In the genomic region with DNA sequence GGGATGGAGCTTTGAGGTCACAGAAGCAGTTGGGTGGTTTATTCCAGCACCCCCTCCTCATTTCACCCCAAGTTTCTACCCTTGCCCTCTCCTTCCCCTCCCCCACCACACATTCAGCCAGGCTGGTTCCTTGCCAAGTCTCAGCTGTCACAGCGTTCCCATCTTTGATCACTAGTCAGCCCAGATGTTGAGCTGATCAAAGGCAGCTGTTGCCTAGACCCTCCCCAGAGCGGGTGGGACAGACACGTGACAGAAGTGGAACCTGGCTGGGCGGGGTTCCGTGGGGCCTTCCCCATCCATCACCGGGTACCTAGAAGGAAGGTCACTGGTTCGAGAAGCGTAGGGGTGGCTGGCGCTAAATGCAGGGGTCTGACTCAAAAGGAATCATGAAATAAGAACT, we compare ENCODE assay signal across 24 mouse cellular contexts. TPM values are rescaled to one million over a fixed set of nuclear protein-coding genes. Genes with fewer than 3 reads are reported as not detected.
A peak's percentile ranks its signal among the peaks of the same experiment; 100 is the strongest.
DNase-seq lines count a peak whose midpoint lies in the region; ATAC-seq and TF ChIP-seq lines count a peak whose summit lies in the region.
"Had no signal": no experiment of that assay in that cellular context is flagged by ENCODE, and none has a peak within 500 bp of the region (broad histone marks: within the 10 kb centered on the region; RNA-seq: fewer than 3 reads in every experiment).

No protein-coding gene starts in this region.

- H3K36me3 ChIP-seq in embryonic facial prominence, embryonic 10.5 days (replicated peaks) = no peaks in the 10 kb centered on the region
- H3K36me3 ChIP-seq in lung, embryonic 15.5 days = no peaks in the 10 kb centered on the region
- no peaks in the 10 kb centered on the region for H3K36me3 ChIP-seq in forebrain, postnatal 0 days (ENCODE audit: insufficient read depth)
- H3K36me3 ChIP-seq: embryonic facial prominence, embryonic 12.5 days; hindbrain, embryonic 10.5 days; limb, embryonic 12.5 days; neural tube, embryonic 13.5 days had no signal

- no peak for ATAC-seq in lung, embryonic 15.5 days (ENCODE audit: borderline replicate concordance, extremely low read depth, low FRiP score, low TSS enrichment)
- no peak for ATAC-seq in forebrain, postnatal 0 days
- ATAC-seq: forebrain, embryonic 13.5 days had no signal

- H3K9ac ChIP-seq in lung, embryonic 15.5 days = no peak overlapping the region
- H3K9ac ChIP-seq in forebrain, postnatal 0 days = no peak overlapping the region
- H3K9ac ChIP-seq: embryonic facial prominence, embryonic 12.5 days; forebrain, embryonic 13.5 days; limb, embryonic 12.5 days; liver, embryonic 14.5 days; neural tube, embryonic 13.5 days had no signal

- no peak for TF ChIP-seq CTCF in forebrain, postnatal 0 days (IDR thresholded peaks at IDR 0.05; ENCODE audit: low read depth)

- H3K27me3 ChIP-seq in embryonic facial prominence, embryonic 10.5 days (replicated peaks; ENCODE audit: low read depth, poor library complexity, severe bottlenecking) = peaks cover 10% of the 10 kb centered on the region; the same call in 1 of the 2 replicates
- no peaks in the 10 kb centered on the region for H3K27me3 ChIP-seq in lung, embryonic 15.5 days
- H3K27me3 ChIP-seq in forebrain, postnatal 0 days (ENCODE audit: insufficient read depth, low read length) = peaks cover 1% of the 10 kb centered on the region; the same call in 1 of the 2 replicates

- H3K4me1 ChIP-seq in embryonic facial prominence, embryonic 10.5 days = peaks cover 5% of the 10 kb centered on the region; the same call in 1 of the 2 replicates
- H3K4me1 ChIP-seq in lung, embryonic 15.5 days = peaks cover 20% of the 10 kb centered on the region; the same call in 1 of the 2 replicates
- no peaks in the 10 kb centered on the region for H3K4me1 ChIP-seq in forebrain, postnatal 0 days (ENCODE audit: insufficient read depth)
- H3K4me1 ChIP-seq: embryonic facial prominence, embryonic 12.5 days; forebrain, embryonic 13.5 days; hindbrain, embryonic 10.5 days; neural tube, embryonic 13.5 days had no signal

- WGBS in embryonic facial prominence, embryonic 10.5 days = 68% methylated on average over 9 of the region's 9 CpGs
- WGBS in lung, embryonic 15.5 days = 24% methylated on average over 9 of the region's 9 CpGs
- WGBS in forebrain, postnatal 0 days = 75% methylated on average over 9 of the region's 9 CpGs

- H3K9me3 ChIP-seq in embryonic facial prominence, embryonic 10.5 days = 0 out of 2 replicates have a peak, but pooled peaks cover 4% of the 10 kb centered on the region
- no peaks in the 10 kb centered on the region for H3K9me3 ChIP-seq in lung, embryonic 15.5 days
- no peaks in the 10 kb centered on the region for H3K9me3 ChIP-seq in forebrain, postnatal 0 days (ENCODE audit: low read length)
- H3K9me3 ChIP-seq: embryonic facial prominence, embryonic 12.5 days; forebrain, embryonic 13.5 days; hindbrain, embryonic 10.5 days had no signal

- H3K4me3 ChIP-seq in embryonic facial prominence, embryonic 10.5 days = no peak overlapping the region
- no peak overlapping the region for H3K4me3 ChIP-seq in lung, embryonic 15.5 days
- H3K4me3 ChIP-seq in forebrain, postnatal 0 days (ENCODE audit: low read depth, low read length) = no peak overlapping the region
- H3K4me3 ChIP-seq: embryonic facial prominence, embryonic 12.5 days; erythroblast, embryonic 14.5 days; forebrain, embryonic 13.5 days; hindbrain, embryonic 10.5 days; layer of hippocampus, adult 2 months; limb, embryonic 12.5 days; neural tube, embryonic 13.5 days had no signal

- DNase-seq in embryo, embryonic 10 days (ENCODE audit: low spot score) = peak; percentile 8
- peak; percentile 34 for DNase-seq in embryonic facial prominence, embryonic 10.5 days (ENCODE audit: low spot score)
- DNase-seq in lung, postnatal 4 days = peak; percentile 32 to 63
- no peak for DNase-seq in cerebellum, adult 9-11 months
- DNase-seq in forebrain, postnatal 0 days = no peak
- no peak for DNase-seq in gastrocnemius, postnatal 4 days (ENCODE audit: low spot score in 2 of 2)
- DNase-seq: adrenal gland, adult 2 months; B cell, adult 2 months; cerebellum, postnatal 10 days; gastrocnemius, postnatal 36 days; kidney, adult 11 months; kidney, postnatal 10 days; midbrain, embryonic 14.5 days; spleen, adult 18-20 months; thymus, postnatal 36 days had no signal

- H3K27ac ChIP-seq in embryonic facial prominence, embryonic 10.5 days (replicated peaks) = no peak overlapping the region
- peak overlapping the region; percentile 51 for H3K27ac ChIP-seq in lung, embryonic 15.5 days
- H3K27ac ChIP-seq in forebrain, postnatal 0 days (ENCODE audit: low read depth, low read length) = no peak overlapping the region
- H3K27ac ChIP-seq: embryonic facial prominence, embryonic 12.5 days; forebrain, embryonic 13.5 days; hindbrain, embryonic 10.5 days; layer of hippocampus, adult 2 months; limb, embryonic 12.5 days; liver, embryonic 14.5 days; neural tube, embryonic 13.5 days had no signal

- H3K4me2 ChIP-seq in lung, embryonic 15.5 days = peak overlapping the region; percentile 5; the same call in 1 of the 2 replicates
- no peak overlapping the region for H3K4me2 ChIP-seq in forebrain, postnatal 0 days (ENCODE audit: low read depth)
- H3K4me2 ChIP-seq: embryonic facial prominence, embryonic 12.5 days; forebrain, embryonic 13.5 days; limb, embryonic 12.5 days; neural tube, embryonic 13.5 days had no signal

RNA-seq across cellular contexts. Expression of a gene that starts 19.2 kb away (rescaled TPM):
- 37.5 and 38.5 TPM in 2 replicates for polyA plus RNA-seq in embryonic facial prominence, embryonic 10.5 days (2016; fragmentation: Nextera tagmentation; extraction: Ambion mirVana)
- 19.7 and 21.3 TPM in 2 replicates for polyA plus RNA-seq in lung, embryonic 15.5 days (2015; fragmentation: Nextera tagmentation; extraction: Ambion mirVana)
- 19.1 and 27.2 TPM in 2 replicates for total RNA-seq in forebrain, postnatal 0 days (2014; rRNA removed)
- polyA plus RNA-seq in forebrain, postnatal 0 days (2015; fragmentation: Nextera tagmentation; extraction: Ambion mirVana) = 9.9 and 15.0 TPM in 2 replicates
- total RNA-seq in gastrocnemius, postnatal 4 days (2021) = 10 to 100 TPM; 21.8 to 25.6 TPM

Comparison
In these comparisons a context has a peak if more than half of its experiments do, and no peak if none do; other contexts are left out.
1. DNase-seq: peak in embryo, embryonic 10 days (single experiment), embryonic facial prominence, embryonic 10.5 days (single experiment) and lung, postnatal 4 days (2 of 2); none in cerebellum, adult 9-11 months (single experiment), forebrain, postnatal 0 days (single experiment) and gastrocnemius, postnatal 4 days (0 of 2).